Mouse (Mus musculus) ovary, adult 18-20 months (tissue): Measurements from ENCODE around the gene Pdgfc.

Experiments used
- DNase-seq: peaks from one replicate; pipeline ENCODE4 v3.0.0; 2022; ENCODE audit warnings: low spot score, mixed read lengths

The Pdgfc gene

GRCm38 (mm10) chr3:81036151-81036553 is at the start of gene Pdgfc:
Pdgfc (plus strand) TSS chr3:81036416.
- DNase-seq, result no peak

GRCm38 (mm10) chr3:81009245-81009644 is 27.0 kb upstream of the Pdgfc start:
- no peak for DNase-seq

- DNase-seq, result no peak
Measured at GRCm38 (mm10) chr3:81009899-81010298, 26.3 kb upstream of the Pdgfc start.

GRCm38 (mm10) chr3:81017385-81018051 is 18.7 kb upstream of the Pdgfc start:
- peak; percentile 81 for DNase-seq

- no peak for DNase-seq
Measured at GRCm38 (mm10) chr3:81020064-81020463, 16.2 kb upstream of the Pdgfc start.

- DNase-seq, result no peak
Measured at GRCm38 (mm10) chr3:81021783-81022182, 14.4 kb upstream of the Pdgfc start.

GRCm38 (mm10) chr3:81022266-81022665 is 13.9 kb upstream of the Pdgfc start:
- DNase-seq, result no peak

GRCm38 (mm10) chr3:81022845-81023244 is 13.4 kb upstream of the Pdgfc start:
- DNase-seq, result no peak

GRCm38 (mm10) chr3:81023568-81023967 is 12.6 kb upstream of the Pdgfc start:
- DNase-seq, result no peak

GRCm38 (mm10) chr3:81025568-81026213 is 10.5 kb upstream of the Pdgfc start:
- DNase-seq, result no peak

- no peak for DNase-seq
Measured at GRCm38 (mm10) chr3:81028361-81028760, 7.9 kb upstream of the Pdgfc start.

GRCm38 (mm10) chr3:81029321-81029720 is 6.9 kb upstream of the Pdgfc start:
- DNase-seq, result peak; percentile 47

GRCm38 (mm10) chr3:81029909-81030308 is 6.3 kb upstream of the Pdgfc start:
- no peak for DNase-seq

- DNase-seq, result no peak
Measured at GRCm38 (mm10) chr3:81030311-81030710, 5.9 kb upstream of the Pdgfc start.

- no peak for DNase-seq
Measured at GRCm38 (mm10) chr3:81032014-81032413, 4.2 kb upstream of the Pdgfc start.

- DNase-seq, result no peak
Measured at GRCm38 (mm10) chr3:81034336-81035102, 1.7 kb upstream of the Pdgfc start.

- DNase-seq, result peak; percentile 63
Measured at GRCm38 (mm10) chr3:81036554-81037311, 517 bp downstream of the Pdgfc start.

- peak; percentile 30 for DNase-seq
Measured at GRCm38 (mm10) chr3:81037312-81037859, 1.2 kb downstream of the Pdgfc start.

GRCm38 (mm10) chr3:81039131-81039653 is 3.0 kb downstream of the Pdgfc start:
- no peak for DNase-seq

- no peak for DNase-seq
Measured at GRCm38 (mm10) chr3:81044653-81045343, 8.6 kb downstream of the Pdgfc start.
